ENCODE assay signal across 17 mouse cellular contexts in the genomic region with DNA sequence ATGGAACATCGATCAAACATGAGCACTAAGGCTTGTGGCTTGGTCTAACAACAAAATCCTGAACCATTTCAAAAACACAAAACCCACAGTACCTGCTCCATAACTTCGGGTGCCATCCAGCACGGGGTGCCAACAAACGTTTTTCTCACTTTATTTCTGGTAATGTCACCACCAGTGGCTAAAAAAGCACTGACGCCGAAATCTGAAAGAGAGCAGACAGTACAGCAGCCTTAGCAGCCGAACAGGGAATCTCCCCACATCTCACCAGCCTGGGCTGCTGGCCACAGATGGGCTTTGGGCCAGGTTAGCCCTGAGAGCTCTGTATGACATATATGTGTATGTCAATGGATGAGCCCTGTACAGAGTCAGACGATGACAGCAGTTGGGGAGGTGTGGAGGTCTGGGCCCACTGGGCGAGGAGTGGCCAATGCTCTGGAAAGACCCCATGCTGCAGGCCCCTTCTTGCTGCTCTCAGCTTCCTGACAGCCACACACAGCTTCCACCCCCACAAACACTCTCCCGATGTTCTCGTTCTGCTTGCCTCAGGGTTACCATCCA. TPM values are rescaled to one million over a fixed set of nuclear protein-coding genes. Genes with fewer than 3 reads are reported as not detected.
DNase-seq lines count a peak whose midpoint lies in the region.
"Had no signal": no experiment of that assay in that cellular context is flagged by ENCODE, and none has a peak within 500 bp of the region (broad histone marks: within the 10 kb centered on the region; RNA-seq: fewer than 3 reads in every experiment).

No protein-coding gene starts in this region.

- DNase-seq in cerebellum, postnatal 36 days: peak; percentile 8 to 9
- no peak for DNase-seq in cerebellum, postnatal 4 days (ENCODE audit: low spot score in 2 of 2)
- DNase-seq in right cerebral cortex, adult 18-20 months: peak; percentile 26
- no peak for DNase-seq in right cerebral cortex, postnatal 4 days
- DNase-seq in left cerebral cortex, postnatal 4 days: peak; percentile 3
- DNase-seq in layer of hippocampus, adult 11-12 months (ENCODE audit: low spot score): no peak
- no peak for DNase-seq in urinary bladder, postnatal 4 days (ENCODE audit: low spot score in 2 of 2)
- DNase-seq in urinary bladder, postnatal 14 days (ENCODE audit: low spot score): no peak
- DNase-seq: adrenal gland, adult 2 months; gastrocnemius, postnatal 25 days; kidney, adult 8-10 months; kidney, postnatal 10 days; lung, embryonic 14.5 days; midbrain, embryonic 14.5 days had no signal

- intact Hi-C loops in left cerebral cortex, postnatal 4 days (cut with DNase I): no loop called here

RNA-seq across cellular contexts. Expression of a gene that starts 53.6 kb away (rescaled TPM):
- total RNA-seq in left cerebral cortex, postnatal 4 days (2021): 10 to 100 TPM; 53.4 to 53.8 TPM

RNA-seq across cellular contexts. Expression of a gene that starts 59.8 kb away (rescaled TPM):
- not detected for total RNA-seq in left cerebral cortex, postnatal 4 days (2021)
- total RNA-seq: adrenal gland, adult 2 months; gastrocnemius, postnatal 25 days; hematopoietic stem cell, adult 5-6 weeks; layer of hippocampus, adult 18-20 months; MEL had no signal

Comparison
In these comparisons a context has a peak if more than half of its experiments do, and no peak if none do; other contexts are left out.
1. DNase-seq: peak in cerebellum, postnatal 36 days (2 of 2), right cerebral cortex, adult 18-20 months (single experiment) and left cerebral cortex, postnatal 4 days (single experiment); none in cerebellum, postnatal 4 days (0 of 2), right cerebral cortex, postnatal 4 days (single experiment), layer of hippocampus, adult 11-12 months (single experiment), urinary bladder, postnatal 4 days (0 of 2) and urinary bladder, postnatal 14 days (single experiment).